23 mouse cellular contexts compared by ENCODE assay signal in the genomic region with DNA sequence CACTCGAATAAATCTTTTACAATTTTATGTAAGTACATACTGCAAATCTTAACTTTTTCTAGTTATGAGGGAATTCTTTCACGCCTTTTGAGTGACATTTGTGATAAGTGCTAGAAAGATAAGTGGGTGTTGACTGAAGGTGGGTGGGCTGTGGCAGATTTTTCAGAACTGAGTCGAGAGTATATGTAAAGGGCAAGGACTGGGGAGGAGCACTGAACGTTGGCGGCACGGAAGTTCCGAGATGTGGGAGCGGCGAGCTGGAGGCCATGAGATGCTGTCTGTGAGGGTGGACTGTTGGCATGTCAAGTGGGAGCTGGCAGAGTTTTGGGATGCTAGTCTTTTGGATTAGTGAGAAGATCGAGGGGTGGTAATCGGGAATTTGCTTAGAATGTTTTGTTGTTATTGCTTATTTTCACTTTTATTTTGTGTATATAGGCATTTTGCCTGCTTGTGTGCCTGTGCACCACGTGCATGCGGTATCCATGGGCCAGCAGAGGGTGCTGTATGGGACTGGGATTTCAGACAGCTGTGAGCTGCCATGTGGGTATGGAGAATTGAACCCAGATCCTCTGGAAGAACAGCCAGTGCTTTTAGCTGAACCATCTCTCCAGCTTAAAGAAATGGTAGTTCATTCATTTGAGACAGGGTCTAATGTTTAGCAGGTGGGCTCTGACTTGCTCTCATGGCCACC. TPM values are rescaled to one million over a fixed set of nuclear protein-coding genes. Genes with fewer than 3 reads are reported as not detected.
DNase-seq lines count a peak whose midpoint lies in the region; ATAC-seq and TF ChIP-seq lines count a peak whose summit lies in the region.
"Had no signal": no experiment of that assay in that cellular context is flagged by ENCODE, and none has a peak within 500 bp of the region (broad histone marks: within the 10 kb centered on the region; RNA-seq: fewer than 3 reads in every experiment).

No protein-coding gene starts in this region.

- WGBS in liver, adult 2 months, result 93% methylated on average over 13 of the region's 13 CpGs
- WGBS in liver, embryonic 12.5 days (ENCODE audit: insufficient replicate concordance), result 79% methylated on average over 13 of the region's 13 CpGs

- DNase-seq in frontal cortex, postnatal 10 days (ENCODE audit: low spot score in 2 of 2), result no peak
- no peak for DNase-seq in liver, adult 2 months (ENCODE audit: extremely low read depth, low read depth, low spot score)
- peak; percentile 15 to 45 for DNase-seq in right cerebral cortex, postnatal 36 days (ENCODE audit: low spot score in 2 of 2)
- no peak for DNase-seq in right cerebral cortex, postnatal 25 days
- DNase-seq in adrenal gland, postnatal 25 days, result no peak
- DNase-seq in kidney, adult 9 months, result no peak
- DNase-seq: cerebellum, adult 9-10 months; forebrain, postnatal 0 days; gastrocnemius, postnatal 36 days; heart, postnatal 14 days; kidney, adult 11 months; kidney, postnatal 10 days; layer of hippocampus, adult 9-11 months; liver, embryonic 13.5 days; thymus, postnatal 25 days had no signal

- peaks cover 2% of the 10 kb centered on the region; the same call in 1 of the 2 replicates for H3K36me3 ChIP-seq in liver, adult 2 months (ENCODE audit: control insufficient read depth, insufficient read depth, low read length)
- peaks cover 10% of the 10 kb centered on the region; the same call in 1 of the 2 replicates for H3K36me3 ChIP-seq in liver, embryonic 12.5 days
- H3K36me3 ChIP-seq: liver, embryonic 13.5 days had no signal

- H3K4me1 ChIP-seq in liver, adult 2 months (ENCODE audit: control insufficient read depth, insufficient read depth, low read length), result no peaks in the 10 kb centered on the region
- H3K4me1 ChIP-seq in liver, embryonic 12.5 days, result no peaks in the 10 kb centered on the region
- H3K4me1 ChIP-seq: heart, embryonic 10.5 days; liver, embryonic 13.5 days; midbrain, embryonic 12.5 days had no signal

- no peak overlapping the region for H3K4me2 ChIP-seq in liver, embryonic 12.5 days
- H3K4me2 ChIP-seq: liver, embryonic 13.5 days; midbrain, embryonic 12.5 days had no signal

- no peak overlapping the region for H3K27ac ChIP-seq in liver, adult 2 months (replicated peaks; ENCODE audit: insufficient read depth, low read depth, low read length)
- no peak overlapping the region for H3K27ac ChIP-seq in liver, embryonic 12.5 days
- H3K27ac ChIP-seq: heart, embryonic 10.5 days; liver, embryonic 13.5 days; macrophage; midbrain, embryonic 12.5 days had no signal

- H3K27me3 ChIP-seq in liver, adult 2 months (ENCODE audit: control insufficient read depth, insufficient read depth, low read length), result no peaks in the 10 kb centered on the region
- H3K27me3 ChIP-seq in liver, embryonic 12.5 days (replicated peaks), result no peaks in the 10 kb centered on the region
- H3K27me3 ChIP-seq: liver, embryonic 13.5 days; midbrain, embryonic 12.5 days had no signal

- no peak for TF ChIP-seq POLR2A in liver, adult 2 months (IDR thresholded peaks at IDR 0.05; ENCODE audit: extremely low read depth, insufficient read depth, low read length)

- H3K9ac ChIP-seq in liver, adult 2 months (ENCODE audit: low read depth, low read length), result no peak overlapping the region
- no peak overlapping the region for H3K9ac ChIP-seq in liver, embryonic 12.5 days
- H3K9ac ChIP-seq: forebrain, postnatal 0 days; liver, embryonic 13.5 days; midbrain, embryonic 12.5 days had no signal

- H3K79me2 ChIP-seq in liver, adult 2 months (ENCODE audit: control insufficient read depth, insufficient read depth, low read length), result no peaks in the 10 kb centered on the region

- no peaks in the 10 kb centered on the region for H3K9me3 ChIP-seq in liver, embryonic 12.5 days (replicated peaks)
- H3K9me3 ChIP-seq: heart, embryonic 10.5 days; liver, embryonic 13.5 days; midbrain, embryonic 12.5 days had no signal

- TF ChIP-seq CTCF in liver, adult 2 months (IDR thresholded peaks at IDR 0.05; ENCODE audit: low read depth, low read length), result peak; percentile 21; the same call in 1 of the 2 replicates

- ATAC-seq in frontal cortex, adult (ENCODE audit: low TSS enrichment), result peak; percentile 90
- no peak for ATAC-seq in liver, embryonic 12.5 days
- ATAC-seq: activated CD4-positive, CD25-positive, alpha-beta regulatory T cell, adult 4 months; CD4-positive, CD25-positive, alpha-beta regulatory T cell, adult 4 months; forebrain, postnatal 0 days; hindbrain, embryonic 16.5 days had no signal

- H3K4me3 ChIP-seq in liver, adult 2 months (ENCODE audit: insufficient read depth, low read depth, low read length), result no peak overlapping the region
- no peak overlapping the region for H3K4me3 ChIP-seq in liver, embryonic 12.5 days
- H3K4me3 ChIP-seq: heart, embryonic 10.5 days; liver, embryonic 13.5 days; midbrain, embryonic 12.5 days had no signal

RNA-seq across cellular contexts. Expression of gene Nup35, which starts 15.4 kb away (rescaled TPM):
- 4.8 and 6.0 TPM in 2 replicates for total RNA-seq in liver, adult 2 months (2014; rRNA removed)
- polyA plus RNA-seq in liver, adult 2 months (2012; rRNA removed), result 9.1 and 9.5 TPM in 2 replicates
- polyA plus RNA-seq in liver, embryonic 12.5 days (2016; fragmentation: Nextera tagmentation; extraction: Ambion mirVana), result 48.8 and 50.9 TPM in 2 replicates
- total RNA-seq in adrenal gland, postnatal 25 days (2021), result 29.6 and 31.8 TPM in 2 replicates

RNA-seq across cellular contexts. Expression of gene Dusp19, which starts 15.6 kb away (rescaled TPM):
- 10.3 and 12.6 TPM in 2 replicates for total RNA-seq in liver, adult 2 months (2014; rRNA removed)
- 3.4 and 3.5 TPM in 2 replicates for polyA plus RNA-seq in liver, adult 2 months (2012; rRNA removed)
- 8.7 and 9.5 TPM in 2 replicates for polyA plus RNA-seq in liver, embryonic 12.5 days (2016; fragmentation: Nextera tagmentation; extraction: Ambion mirVana)
- 19.9 and 24.0 TPM in 2 replicates for total RNA-seq in adrenal gland, postnatal 25 days (2021)

RNA-seq across cellular contexts. Expression of gene Nckap1, which starts 51.3 kb away (rescaled TPM):
- total RNA-seq in liver, adult 2 months (2014; rRNA removed), result 88.8 and 95.3 TPM in 2 replicates
- polyA plus RNA-seq in liver, adult 2 months (2012; rRNA removed), result 20.5 and 22.1 TPM in 2 replicates
- 29.2 and 30.0 TPM in 2 replicates for polyA plus RNA-seq in liver, embryonic 12.5 days (2016; fragmentation: Nextera tagmentation; extraction: Ambion mirVana)
- 174 and 175 TPM in 2 replicates for total RNA-seq in adrenal gland, postnatal 25 days (2021)

Comparison
In these comparisons a context has a peak if more than half of its experiments do, and no peak if none do; other contexts are left out.
1. DNase-seq: peak in right cerebral cortex, postnatal 36 days (2 of 2); none in frontal cortex, postnatal 10 days (0 of 2), liver, adult 2 months (single experiment), right cerebral cortex, postnatal 25 days (single experiment), adrenal gland, postnatal 25 days (single experiment) and kidney, adult 9 months (single experiment).